Mouse (Mus musculus): ENCODE data around the gene Utp14b.

Utp14b gene

DNA sequence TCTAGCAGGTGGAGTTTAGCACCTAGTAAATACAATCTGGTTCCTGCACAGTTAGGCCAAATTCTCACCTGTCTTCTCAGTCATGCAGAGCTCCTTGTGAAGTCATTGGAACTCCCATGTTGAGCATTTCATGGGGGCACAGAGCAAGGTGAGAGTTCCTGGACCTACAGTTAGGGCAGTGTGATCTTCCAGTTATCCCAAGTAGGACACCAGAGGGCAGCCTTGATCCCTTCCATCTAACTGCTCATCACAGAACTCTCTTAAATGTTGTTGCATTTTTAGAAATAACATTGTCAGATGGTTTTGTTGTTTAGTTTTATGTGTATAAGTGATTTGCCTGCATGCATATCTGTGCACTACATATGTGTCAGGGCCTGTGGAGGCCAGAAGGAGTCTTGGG lies 29.0 kb downstream of the Utp14b start:
- no peak for DNase-seq (ENCODE audit: low spot score in 2 of 2)

DNA sequence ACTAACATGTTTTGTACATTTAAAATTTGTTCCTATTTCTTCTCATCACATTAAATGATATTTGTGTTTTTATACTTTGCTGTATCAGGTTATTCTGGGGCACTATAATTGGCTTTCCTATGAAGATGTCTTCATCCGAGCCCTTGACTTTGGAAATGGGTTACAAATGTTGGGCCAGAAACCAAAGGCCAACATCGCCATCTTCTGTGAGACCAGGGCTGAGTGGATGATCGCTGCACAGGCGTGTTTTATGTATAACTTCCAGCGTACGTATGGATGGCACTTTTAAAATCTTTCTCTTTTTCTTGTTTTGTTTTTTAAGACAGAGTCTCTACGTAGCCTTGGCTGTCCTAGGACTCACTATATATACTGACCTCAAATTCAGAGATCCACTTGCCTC lies 30.3 kb downstream of the Utp14b start:
- DNase-seq (ENCODE audit: low spot score in 2 of 2), result no peak

DNA sequence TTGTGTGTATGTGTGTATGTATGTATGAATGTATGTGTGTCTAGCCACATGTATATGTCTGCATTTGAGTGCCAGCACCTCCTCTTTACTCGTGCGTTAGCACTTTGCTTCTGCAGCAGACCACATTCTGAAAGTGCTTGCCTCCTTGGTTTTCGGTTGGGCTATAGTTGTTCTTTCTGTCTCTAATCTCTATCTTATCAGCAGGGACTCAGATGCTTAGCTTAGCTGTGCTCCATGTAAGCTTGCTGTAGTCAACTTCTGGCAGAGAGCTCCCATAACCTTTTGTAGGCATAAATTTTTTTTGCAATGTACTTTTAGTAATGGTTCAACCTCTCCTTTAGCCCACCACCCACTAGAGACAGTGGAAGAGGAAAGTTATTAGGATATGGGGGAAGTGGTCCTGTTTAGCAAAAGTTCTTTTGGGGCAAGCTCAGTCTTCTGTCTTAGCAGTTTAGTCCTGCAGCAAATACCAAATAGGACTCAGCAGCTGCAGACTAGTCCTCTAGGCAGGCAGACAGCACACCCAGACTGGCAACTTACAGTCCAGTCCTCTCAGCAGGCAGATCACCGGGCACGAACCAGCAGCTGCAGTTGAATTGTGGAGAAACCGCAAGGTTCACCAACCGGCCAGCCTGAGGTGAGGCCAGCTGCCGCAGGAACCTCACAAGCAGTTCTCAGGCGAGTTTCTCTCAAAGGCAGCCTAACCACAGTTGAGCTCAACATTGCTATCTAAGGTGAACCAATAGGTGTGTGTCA lies 36.8 kb downstream of the Utp14b start:
- DNase-seq (ENCODE audit: low spot score in 2 of 2), result no peak

DNA sequence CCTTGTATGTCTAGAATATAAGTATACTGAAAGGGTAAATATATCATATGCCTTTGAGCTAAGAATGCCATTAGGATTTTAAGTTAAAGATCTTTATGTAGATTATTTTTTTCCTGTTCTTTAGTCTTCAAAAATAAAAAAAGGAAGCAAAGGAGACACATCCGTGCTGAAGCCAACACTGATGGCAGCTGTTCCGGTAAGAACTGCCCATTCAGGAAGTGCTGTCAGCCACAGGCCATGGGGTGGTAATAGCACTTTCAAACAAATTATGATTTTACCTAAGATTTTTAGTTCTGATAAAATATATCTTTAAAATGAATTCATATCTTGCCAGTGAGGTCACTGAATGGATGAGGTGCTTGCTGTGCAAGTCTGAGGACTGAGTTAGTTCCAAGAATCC lies 38.5 kb downstream of the Utp14b start:
- no peak for DNase-seq (ENCODE audit: low spot score in 2 of 2)

DNA sequence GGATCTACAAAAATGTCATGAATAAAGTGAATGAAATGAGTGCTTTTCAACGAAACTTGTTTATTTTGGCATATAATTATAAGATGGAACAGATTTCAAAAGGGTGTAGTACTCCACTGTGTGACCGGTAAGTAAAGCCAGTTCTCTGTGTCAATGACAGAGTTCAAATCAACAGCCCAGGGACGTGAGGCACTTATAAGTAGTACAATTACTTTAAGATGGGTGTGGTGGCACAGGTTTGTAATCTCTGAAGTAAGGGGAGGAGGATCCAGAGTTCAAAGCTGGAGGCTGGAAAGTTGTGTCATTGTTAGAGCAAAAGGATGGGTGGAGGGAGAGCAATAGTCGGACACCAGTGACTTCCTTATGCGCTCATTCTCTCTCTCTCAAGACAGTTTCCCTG lies 39.1 kb downstream of the Utp14b start:
- DNase-seq (ENCODE audit: low spot score in 2 of 2), result no peak

DNA sequence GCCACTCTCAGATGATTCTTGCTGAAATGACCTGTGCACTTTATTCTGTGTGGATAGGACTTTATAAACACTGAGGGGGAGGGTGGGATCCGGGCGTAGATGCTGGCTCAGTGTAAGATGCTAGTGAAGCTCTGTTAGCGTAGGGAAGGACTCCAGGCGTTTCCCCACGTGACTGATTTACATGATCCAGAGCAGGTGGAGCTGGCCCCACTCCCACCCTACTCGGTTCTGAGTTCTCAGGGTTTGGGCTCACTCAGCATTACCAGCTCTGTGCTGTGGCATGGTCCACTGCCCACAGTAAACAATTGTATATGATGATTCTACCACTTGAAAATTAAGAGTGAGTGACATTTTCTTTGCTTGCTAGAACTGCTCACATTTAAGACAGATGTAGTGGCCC lies 40.3 kb downstream of the Utp14b start:
- no peak for DNase-seq (ENCODE audit: low spot score in 2 of 2)

DNA sequence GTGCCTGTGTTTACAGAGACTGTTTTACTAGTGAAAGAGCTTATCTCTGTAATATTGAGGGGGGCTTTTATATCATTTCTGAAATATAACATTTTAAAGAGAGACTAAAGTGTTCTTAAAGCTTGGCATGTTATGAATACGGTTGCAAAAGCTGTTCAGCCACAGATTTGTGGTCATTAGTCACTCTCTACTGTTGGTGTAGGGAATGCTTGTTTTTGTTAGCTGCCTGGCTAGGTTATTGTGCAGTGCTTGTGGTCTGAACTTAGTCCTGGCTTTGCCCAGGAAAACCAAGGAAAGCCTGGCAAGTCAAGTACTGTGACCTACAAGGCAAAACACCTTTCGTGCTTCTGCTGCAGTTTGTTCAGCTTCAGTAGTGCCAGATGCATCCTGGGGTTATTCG lies 43.9 kb downstream of the Utp14b start:
- no peak for DNase-seq (ENCODE audit: low spot score in 2 of 2)

DNA sequence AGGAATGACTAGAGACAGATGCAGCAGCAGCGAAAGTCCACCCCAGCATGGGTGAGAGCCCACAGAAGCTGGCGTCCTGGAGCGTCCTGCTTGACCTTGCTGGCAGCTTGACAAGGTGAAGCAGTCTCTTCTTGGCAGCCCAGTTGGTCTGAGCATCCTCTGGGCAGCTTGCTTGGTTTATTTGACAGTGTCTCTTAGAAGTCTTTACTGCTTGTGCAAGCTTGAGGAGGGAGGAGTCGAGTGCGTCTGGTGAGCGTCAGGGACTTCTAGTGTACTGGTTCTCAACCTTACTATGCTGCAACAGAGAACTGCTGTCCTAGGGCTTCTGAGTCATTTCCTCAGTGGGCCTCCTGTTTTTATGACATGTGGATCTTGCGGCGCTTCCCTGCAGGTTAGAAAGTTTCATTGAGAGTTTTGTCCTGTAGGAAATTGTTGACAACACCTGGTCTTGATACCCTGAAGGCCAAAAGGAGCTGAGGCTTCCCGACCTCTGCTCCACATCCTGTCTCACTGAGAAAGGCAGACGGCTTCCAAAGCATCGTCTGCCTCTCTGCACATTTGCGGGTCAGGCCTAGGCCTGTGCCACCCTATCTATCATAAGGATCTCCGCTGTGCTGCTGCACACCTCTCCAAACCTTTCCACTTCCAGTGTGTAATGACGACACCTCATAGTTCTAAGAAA lies 44.6 kb downstream of the Utp14b start:
- DNase-seq (ENCODE audit: low spot score in 2 of 2), result no peak

DNA sequence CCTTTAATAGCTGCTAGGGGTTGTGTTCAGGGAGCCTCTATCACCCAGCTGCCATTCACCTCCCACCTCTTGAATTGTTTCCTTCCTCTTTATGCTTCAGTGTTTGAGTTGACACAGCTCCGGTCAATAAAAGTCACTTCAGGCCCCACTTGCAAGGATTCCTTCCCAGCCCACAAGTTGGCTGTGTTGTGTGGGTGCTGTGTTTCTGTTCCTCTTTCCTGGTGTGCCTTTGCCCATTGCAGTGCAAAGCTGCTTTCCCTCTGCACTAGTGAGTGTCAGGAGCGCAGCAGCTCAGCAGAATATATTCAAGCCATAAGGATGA lies 45.1 kb downstream of the Utp14b start:
- DNase-seq (ENCODE audit: low spot score in 2 of 2), result peak in 1 of 2 experiments; percentile 26

DNA sequence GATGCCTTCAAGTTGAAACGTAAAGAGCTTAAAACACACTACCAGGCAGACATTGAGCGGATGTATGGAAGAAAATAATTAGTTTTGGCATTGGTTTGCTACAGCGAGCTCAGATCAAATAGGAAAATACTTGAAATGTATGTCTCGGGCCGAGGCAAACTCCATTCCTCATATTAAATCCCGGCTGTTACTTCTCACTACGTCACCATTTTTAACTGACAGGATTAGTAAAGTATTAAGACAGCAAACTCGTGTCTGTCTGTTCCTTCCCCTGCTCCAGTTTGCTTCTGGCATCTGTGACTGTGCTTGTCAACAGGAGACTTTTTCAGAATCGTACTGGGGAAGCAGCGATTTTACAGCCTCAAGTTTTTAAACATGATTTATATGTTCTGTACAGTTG lies 48.5 kb downstream of the Utp14b start:
- DNase-seq (ENCODE audit: low spot score in 2 of 2), result no peak

DNA sequence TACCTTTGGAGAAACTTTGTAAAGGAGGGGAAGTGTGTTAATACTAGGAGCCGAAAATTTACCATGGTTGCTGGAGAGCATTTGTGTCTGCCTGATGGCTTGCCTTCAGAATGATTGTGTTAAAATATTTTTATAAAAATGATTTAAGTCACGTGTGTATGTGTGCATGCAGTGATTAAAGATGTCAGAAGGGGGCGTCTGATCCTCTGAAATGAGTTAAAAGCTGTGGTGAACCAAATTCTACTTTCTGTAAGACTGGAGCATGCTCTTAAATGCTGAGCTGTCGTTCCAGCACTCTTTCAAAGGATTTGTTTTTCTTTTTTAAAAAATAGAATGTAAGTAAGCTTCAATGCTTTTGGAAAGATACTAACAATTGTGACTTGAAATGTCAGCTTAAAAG lies 49.4 kb downstream of the Utp14b start:
- no peak for DNase-seq (ENCODE audit: low spot score in 2 of 2)

DNA sequence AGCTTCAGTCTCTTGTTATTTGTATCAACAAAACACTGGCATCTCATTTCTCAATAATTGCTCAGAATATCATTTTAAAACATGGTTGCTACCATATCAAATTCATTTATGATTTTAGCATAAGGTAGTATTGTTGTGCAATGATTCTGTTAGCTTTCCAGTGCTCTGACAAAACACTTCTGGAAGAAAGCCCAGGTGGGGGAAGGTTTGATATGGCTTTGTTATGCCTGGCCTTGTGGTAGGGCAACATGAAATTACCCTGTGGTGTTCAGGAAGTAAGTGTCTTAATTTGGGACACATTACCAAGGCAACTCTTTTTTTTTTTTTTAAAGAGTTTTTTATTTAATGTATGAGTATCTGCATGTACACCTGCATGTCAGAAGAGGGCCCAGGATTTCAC lies 52.2 kb downstream of the Utp14b start:
- no peak for DNase-seq (ENCODE audit: low spot score in 2 of 2)

DNA sequence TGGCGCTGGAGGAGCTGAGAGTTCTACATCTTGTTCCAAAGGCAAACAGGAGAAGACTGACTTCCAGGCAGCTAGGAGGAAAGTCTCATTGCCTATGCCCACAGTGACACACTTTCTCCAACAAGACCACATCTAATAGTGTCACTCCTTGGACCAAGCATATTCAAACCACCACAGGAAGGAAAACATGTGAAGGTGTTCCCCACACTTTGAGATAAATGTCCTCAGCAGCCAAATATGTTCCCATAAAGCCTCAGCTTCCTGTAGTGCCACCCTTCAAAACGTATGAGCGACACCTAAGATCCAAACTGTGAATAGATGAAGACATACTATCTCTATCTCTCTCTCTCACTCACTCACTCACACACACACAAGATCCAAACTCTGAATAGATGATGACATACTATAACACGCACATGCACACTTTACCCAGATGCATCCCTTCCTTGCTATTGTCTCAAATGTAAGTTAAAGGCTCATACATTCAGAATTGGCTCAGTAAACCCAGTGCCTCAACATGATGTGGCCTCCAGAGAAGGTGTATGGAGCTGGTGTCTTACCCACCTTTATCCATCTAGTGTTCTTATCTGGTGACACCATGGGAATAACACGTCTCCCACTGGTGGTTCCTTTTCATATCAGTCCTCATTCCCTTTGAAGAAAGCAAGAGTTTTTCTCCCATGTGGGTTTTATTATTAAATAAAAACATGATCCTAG lies 52.9 kb downstream of the Utp14b start:
- DNase-seq (ENCODE audit: low spot score in 2 of 2), result no peak

Data from natural killer cell, adult 2 months (primary cell).